Mouse (Mus musculus) kidney, postnatal 14 days (tissue): ENCODE measurements at regions not wholly inside any gene's neighbourhood (a gene's known extent, or its start where the extent isn't known, plus 50 kb on each side); places are given as distances from the start of the nearest gene placed in this dataset.

ENCODE experiments used
- DNase-seq: peaks from one replicate; pipeline ENCODE4 v3.0.0; 2022; ENCODE audit warnings: mixed read lengths

GRCm38 (mm10) chr10:118714595-118714994 lies 155.4 kb downstream of the Dyrk2 start:
- DNase-seq = no peak

- DNase-seq = no peak
Observed at GRCm38 (mm10) chr10:118720630-118721029, 149.4 kb downstream of the Dyrk2 start.

GRCm38 (mm10) chr10:118722132-118722551 lies 147.9 kb downstream of the Dyrk2 start:
- DNase-seq = peak; percentile 30

GRCm38 (mm10) chr10:118722671-118723070 lies 147.3 kb downstream of the Dyrk2 start:
- DNase-seq = no peak

GRCm38 (mm10) chr10:118736093-118736492 lies 133.9 kb downstream of the Dyrk2 start:
- no peak for DNase-seq

- DNase-seq = no peak
Observed at GRCm38 (mm10) chr10:118737064-118737463, 132.9 kb downstream of the Dyrk2 start.

- no peak for DNase-seq
Observed at GRCm38 (mm10) chr10:118739849-118740481, 130.0 kb downstream of the Dyrk2 start.

- no peak for DNase-seq
Observed at GRCm38 (mm10) chr10:118743831-118744230, 126.2 kb downstream of the Dyrk2 start.

GRCm38 (mm10) chr10:118746719-118747395 lies 123.2 kb downstream of the Dyrk2 start:
- DNase-seq = no peak

GRCm38 (mm10) chr10:118749039-118749438 lies 121.0 kb downstream of the Dyrk2 start:
- no peak for DNase-seq

- DNase-seq = no peak
Observed at GRCm38 (mm10) chr10:118749756-118750155, 120.3 kb downstream of the Dyrk2 start.

GRCm38 (mm10) chr10:118751110-118751509 lies 118.9 kb downstream of the Dyrk2 start:
- DNase-seq = no peak

- no peak for DNase-seq
Observed at GRCm38 (mm10) chr10:118753061-118753775, 116.8 kb downstream of the Dyrk2 start.

- no peak for DNase-seq
Observed at GRCm38 (mm10) chr10:118754791-118755190, 115.2 kb downstream of the Dyrk2 start.

GRCm38 (mm10) chr10:118758825-118759471 lies 111.1 kb downstream of the Dyrk2 start:
- DNase-seq = peak; percentile 26

GRCm38 (mm10) chr10:118760441-118760840 lies 109.6 kb downstream of the Dyrk2 start:
- no peak for DNase-seq

- peak; percentile 31 for DNase-seq
Observed at GRCm38 (mm10) chr10:118761101-118761868, 108.7 kb downstream of the Dyrk2 start.

GRCm38 (mm10) chr10:118765051-118765450 lies 105.0 kb downstream of the Dyrk2 start:
- no peak for DNase-seq

GRCm38 (mm10) chr10:118765544-118766441 lies 104.2 kb downstream of the Dyrk2 start:
- DNase-seq = peak; percentile 61

GRCm38 (mm10) chr10:118766826-118767225 lies 103.2 kb downstream of the Dyrk2 start:
- DNase-seq = peak; percentile 29

- DNase-seq = no peak
Observed at GRCm38 (mm10) chr10:118769751-118770150, 100.3 kb downstream of the Dyrk2 start.
